Mouse (Mus musculus): ENCODE results near the gene Trappc10.

- TF ChIP-seq POLR2A (IDR thresholded peaks at IDR 0.05; ENCODE audit: control insufficient read depth, extremely low read depth, insufficient read depth, low read length, poor library complexity): no peak
- no peak for TF ChIP-seq CTCF (IDR thresholded peaks at IDR 0.05; ENCODE audit: borderline replicate concordance, control insufficient read depth, extremely low read depth, insufficient read depth, low read length, poor library complexity)
Observed at GRCm38 (mm10) chr10:78277835-78278234, 33.4 kb upstream of the Trappc10 start.

All from thymus, adult 2 months (tissue).